Mouse (Mus musculus): Measurements from ENCODE around the gene Lrwd1. TPM values are rescaled to one million over a fixed set of nuclear protein-coding genes. Genes with fewer than 3 reads are reported as not detected.

The Lrwd1 gene
- polyA plus RNA-seq, 1 experiment: 30.5 TPM

DNA sequence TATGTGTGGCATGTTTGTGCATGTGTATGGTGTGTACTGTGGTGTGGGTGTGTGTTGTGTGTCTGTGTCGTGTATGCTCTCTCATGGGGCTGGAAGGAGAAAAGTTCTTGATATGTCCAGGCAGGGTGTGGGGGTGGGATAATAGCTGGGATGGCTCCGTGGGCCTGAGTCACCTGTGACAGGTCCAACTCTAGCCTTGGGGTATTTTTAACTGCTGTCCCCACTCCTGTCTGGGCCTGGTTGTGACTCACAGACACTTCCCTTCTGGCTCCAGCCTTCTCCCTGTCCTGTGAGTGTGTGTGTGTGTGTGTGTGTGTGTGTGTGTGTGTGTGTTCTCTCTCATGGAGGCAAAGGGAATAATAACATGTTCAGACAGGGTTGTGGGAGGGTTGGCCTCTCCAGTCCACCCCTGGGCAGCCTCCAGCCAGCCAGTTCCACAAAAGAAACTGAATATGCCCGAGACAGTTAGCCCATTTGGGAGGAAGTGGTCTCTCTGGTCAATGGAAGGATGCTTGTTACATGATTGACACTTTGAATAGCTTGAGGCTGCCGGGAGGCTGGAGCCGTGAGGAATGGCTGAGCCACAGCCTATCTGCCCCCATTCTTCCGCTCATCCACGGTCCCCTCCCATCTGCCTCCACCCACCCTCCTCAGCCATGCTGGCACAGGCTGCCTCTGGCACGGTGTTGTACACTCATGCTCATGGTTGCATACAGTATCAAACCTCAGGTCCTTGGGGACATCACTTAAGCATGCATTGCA is 41.4 kb downstream of the Lrwd1 start:
- Histone ChIP-seq H3K4me1 (ENCODE audit: control insufficient read depth, insufficient read depth, low read length) (peaks cover 16% of the 10 kb centered on the region), H3K27ac (ENCODE audit: insufficient read depth, low read depth, low read length) (no peak overlapping the region), H3K4me3 (ENCODE audit: insufficient read depth, low read length) (no peak overlapping the region)
- no peak for TF ChIP-seq CTCF (IDR thresholded peaks at IDR 0.05; ENCODE audit: low read depth, low read length)

DNA sequence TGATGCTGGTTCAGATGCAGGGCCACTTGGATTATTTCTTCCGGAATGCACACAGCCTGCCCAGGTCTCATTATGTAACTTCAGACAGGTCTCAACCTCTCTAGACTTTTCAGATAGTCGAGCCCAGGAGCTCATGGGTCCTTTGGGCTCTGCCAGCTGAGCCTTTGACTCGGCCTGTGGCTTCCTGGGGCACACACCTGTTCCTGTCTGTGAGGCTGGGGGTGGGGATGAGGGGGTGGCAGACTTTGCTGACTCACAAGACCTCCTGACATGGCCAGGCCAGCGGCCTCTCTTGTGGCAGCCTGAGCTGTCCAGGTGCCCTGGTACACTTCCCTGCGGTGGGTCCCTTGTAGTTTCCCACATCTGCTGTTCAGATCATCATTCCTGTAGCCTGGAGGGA is 43.9 kb downstream of the Lrwd1 start:
- Histone ChIP-seq H3K4me1 (ENCODE audit: control insufficient read depth, insufficient read depth, low read length) (peaks cover 35% of the 10 kb centered on the region), H3K27ac (ENCODE audit: insufficient read depth, low read depth, low read length) (no peak overlapping the region), H3K4me3 (ENCODE audit: insufficient read depth, low read length) (no peak overlapping the region)
- TF ChIP-seq POLR2A (IDR thresholded peaks at IDR 0.05; ENCODE audit: borderline replicate concordance, low read depth, low read length) (no peak), CTCF (IDR thresholded peaks at IDR 0.05; ENCODE audit: low read depth, low read length) (no peak)

DNA sequence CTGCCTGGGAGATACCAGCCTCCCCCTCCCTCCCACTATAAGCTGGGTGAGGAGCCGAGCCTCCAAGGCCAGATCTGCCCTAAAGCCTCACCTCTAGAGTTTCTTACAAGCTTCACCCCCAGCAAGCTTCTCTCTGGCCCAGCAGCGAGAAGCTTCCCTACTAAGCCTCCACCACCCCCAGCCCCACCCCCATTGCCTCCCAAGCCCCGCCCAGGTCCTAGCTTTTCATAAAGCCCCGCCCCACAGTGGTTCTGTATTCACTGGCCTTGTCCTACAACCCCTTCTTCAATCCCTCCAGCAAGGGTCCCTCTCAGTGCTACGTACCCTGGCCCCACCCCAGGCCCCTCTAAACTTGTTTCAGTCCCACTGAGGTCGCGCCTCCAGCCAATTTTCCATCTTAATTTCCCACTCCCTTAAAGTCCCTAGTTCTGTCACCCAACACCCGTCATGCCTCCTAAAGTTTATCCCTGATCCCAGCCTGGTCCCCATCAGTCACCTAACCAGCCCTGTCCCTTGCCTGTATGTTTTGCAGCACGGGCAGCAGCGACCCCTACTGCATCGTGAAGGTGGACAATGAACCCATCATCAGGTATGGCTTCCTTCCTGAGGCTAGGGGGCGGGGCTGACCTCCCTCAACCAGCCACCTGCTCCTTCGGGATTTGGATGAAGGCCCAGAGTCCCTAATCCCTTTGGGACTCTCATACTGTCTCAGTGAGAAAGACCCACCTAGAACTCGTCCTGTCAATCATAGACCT is 46.9 kb downstream of the Lrwd1 start:
- peaks cover 43% of the 10 kb centered on the region for H3K4me1 ChIP-seq (ENCODE audit: control insufficient read depth, insufficient read depth, low read length)
- TF ChIP-seq CTCF (IDR thresholded peaks at IDR 0.05; ENCODE audit: low read depth, low read length) (no peak), POLR2A (IDR thresholded peaks at IDR 0.05; ENCODE audit: borderline replicate concordance, low read depth, low read length) (no peak)
- H3K4me3 ChIP-seq (ENCODE audit: insufficient read depth, low read length): no peak overlapping the region

DNA sequence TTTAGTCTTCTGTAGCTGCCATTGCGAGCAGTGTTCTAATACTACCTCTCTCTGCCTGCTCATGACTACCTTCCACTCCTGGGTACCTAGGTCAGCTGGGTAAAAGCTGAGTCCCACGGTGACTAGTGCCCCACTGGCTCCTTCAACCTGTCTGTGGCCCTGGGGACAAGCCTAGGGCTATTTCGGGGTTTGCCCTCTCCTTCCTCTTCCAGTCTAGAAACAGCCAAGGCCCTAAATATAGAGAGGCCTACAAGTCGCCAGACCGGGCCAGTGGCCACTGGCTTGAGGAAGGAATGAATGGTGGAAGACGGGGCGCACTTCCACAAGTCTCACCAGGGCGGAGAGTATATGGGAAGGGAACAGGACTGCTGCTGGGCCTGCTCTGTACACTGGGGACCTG is 49.6 kb downstream of the Lrwd1 start:
- peak overlapping the region; percentile 95 for H3K27ac ChIP-seq (ENCODE audit: insufficient read depth, low read depth, low read length)
- peaks cover 39% of the 10 kb centered on the region for H3K4me1 ChIP-seq (ENCODE audit: control insufficient read depth, insufficient read depth, low read length)
- H3K4me3 ChIP-seq (ENCODE audit: insufficient read depth, low read length): peak overlapping the region; percentile 92
- TF ChIP-seq CTCF (IDR thresholded peaks at IDR 0.05; ENCODE audit: low read depth, low read length): no peak
- TF ChIP-seq POLR2A (IDR thresholded peaks at IDR 0.05; ENCODE audit: borderline replicate concordance, low read depth, low read length): no peak

More for the DNA sequence above, 46.9 kb downstream of the Lrwd1 start:
- peak overlapping the region; percentile 51 for H3K27ac ChIP-seq (ENCODE audit: insufficient read depth, low read depth, low read length)

DNA sequence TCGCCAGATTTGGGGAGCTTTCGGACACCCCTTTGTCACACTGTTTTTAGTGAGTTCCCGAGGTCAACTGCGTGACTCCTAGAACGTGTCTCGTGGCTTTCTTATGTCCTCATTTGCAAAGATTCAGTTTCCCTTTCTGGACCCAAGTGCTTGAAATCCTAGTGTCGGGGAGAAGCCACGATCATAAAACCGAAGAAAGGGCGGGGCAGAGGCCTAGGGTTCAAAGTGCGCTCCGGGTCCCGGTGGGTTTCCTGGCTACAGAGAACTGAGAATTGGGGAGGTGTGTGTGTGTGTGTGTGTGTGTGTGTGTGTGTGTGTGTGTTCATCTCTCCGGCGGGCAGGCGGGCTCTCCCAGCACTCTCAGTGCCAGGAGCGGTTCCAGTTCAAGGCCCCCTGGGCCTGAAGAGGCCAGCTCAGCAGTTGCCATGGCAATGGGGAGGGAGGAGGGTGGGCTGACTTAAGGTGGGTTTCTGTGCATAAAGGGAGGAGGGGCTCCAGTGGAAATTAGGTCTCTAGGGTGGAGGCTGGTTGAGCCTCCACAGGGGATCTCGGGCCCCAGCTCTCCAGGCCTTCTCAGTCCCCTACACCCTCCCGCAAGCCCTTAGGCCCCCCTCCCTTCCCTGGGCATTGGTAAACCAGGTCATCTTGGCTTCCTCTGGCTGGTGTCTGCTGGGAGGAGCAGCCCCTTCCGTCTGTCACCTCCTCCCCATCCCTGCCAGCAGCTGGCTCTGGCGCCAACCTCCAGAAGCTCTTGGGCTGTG is 50.8 kb downstream of the Lrwd1 start:
- H3K27ac ChIP-seq (ENCODE audit: insufficient read depth, low read depth, low read length): peak overlapping the region; percentile 95
- TF ChIP-seq POLR2A (IDR thresholded peaks at IDR 0.05; ENCODE audit: borderline replicate concordance, low read depth, low read length) (no peak), CTCF (IDR thresholded peaks at IDR 0.05; ENCODE audit: low read depth, low read length) (no peak)
- H3K4me3 ChIP-seq (ENCODE audit: insufficient read depth, low read length): peak overlapping the region; percentile 92
- peaks cover 39% of the 10 kb centered on the region for H3K4me1 ChIP-seq (ENCODE audit: control insufficient read depth, insufficient read depth, low read length)

DNA sequence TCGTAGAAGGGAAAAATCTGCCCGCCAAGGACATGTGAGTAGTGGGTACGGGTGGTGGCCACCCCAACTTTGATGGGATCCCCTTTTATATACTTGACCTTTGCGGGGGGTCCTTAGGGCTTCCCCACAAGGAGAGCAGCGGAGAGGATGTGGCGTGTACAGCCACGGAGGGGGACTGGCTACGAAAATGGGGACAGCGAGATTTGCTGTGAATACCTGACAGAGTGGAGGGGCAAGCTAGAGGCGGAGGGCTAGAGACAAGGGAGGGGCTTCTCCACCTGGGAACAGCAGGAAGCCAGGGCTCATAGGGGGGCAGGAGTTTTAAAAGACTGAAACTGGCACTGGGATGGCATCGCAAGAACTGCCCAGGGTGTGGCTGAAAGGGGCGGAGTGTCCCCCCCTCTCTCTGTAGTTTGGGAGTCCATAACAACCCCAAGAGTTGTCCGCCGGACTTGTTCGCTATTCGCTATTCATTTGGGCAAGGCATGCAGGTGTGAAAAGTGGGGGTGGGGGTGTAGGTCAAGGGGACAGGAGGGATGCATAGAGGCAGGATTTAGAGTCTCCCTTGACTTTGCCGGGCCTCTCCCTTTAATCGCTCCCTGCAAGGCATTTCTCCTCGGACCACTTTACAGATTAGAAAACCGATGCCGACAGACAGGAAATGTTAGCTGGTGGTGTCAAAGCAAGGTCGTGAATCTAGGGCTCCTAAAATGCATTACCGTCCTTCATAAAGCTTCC is 51.6 kb downstream of the Lrwd1 start:
- peak overlapping the region; percentile 92 for H3K4me3 ChIP-seq (ENCODE audit: insufficient read depth, low read length)
- H3K27ac ChIP-seq (ENCODE audit: insufficient read depth, low read depth, low read length): peak overlapping the region; percentile 95
- TF ChIP-seq CTCF (IDR thresholded peaks at IDR 0.05; ENCODE audit: low read depth, low read length) (no peak; the same call in 1 of the 2 replicates), POLR2A (IDR thresholded peaks at IDR 0.05; ENCODE audit: borderline replicate concordance, low read depth, low read length) (no peak)
- peaks cover 36% of the 10 kb centered on the region for H3K4me1 ChIP-seq (ENCODE audit: control insufficient read depth, insufficient read depth, low read length)

DNA sequence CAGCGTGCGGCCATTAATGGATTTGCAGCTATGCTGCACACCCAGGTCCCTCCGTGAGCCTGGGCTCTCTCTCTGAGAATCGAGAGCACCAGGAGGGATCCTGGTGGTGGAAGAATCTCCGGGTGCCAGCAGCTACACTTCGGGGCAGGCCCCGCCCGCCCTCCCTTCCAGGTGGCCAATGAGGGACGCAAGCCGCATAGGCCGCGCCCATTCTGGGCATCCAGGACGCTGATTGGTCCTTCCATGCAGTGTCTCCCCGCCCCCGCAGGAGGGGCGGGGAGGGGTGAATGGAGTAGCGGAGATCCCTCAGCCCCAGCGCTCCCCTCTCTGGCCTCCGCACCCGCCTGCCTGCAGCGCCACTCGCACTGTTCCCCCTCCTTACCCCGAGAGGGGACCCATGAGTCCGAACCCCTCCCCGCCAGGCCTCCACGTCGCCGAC is 52.2 kb downstream of the Lrwd1 start, which contains the start of gene Rasa4:
Gene Rasa4, plus strand, starts transcription at position 248 of the 439 bp plus-strand sequence.
- H3K27ac ChIP-seq (ENCODE audit: insufficient read depth, low read depth, low read length): peak within 1 kb of the TSS; percentile 95
- peak within 1 kb of the TSS; percentile 92 for H3K4me3 ChIP-seq (ENCODE audit: insufficient read depth, low read length)
- H3K4me1 ChIP-seq (ENCODE audit: control insufficient read depth, insufficient read depth, low read length): peaks cover 30% of the 10 kb centered on the region
- TF ChIP-seq POLR2A (IDR thresholded peaks at IDR 0.05; ENCODE audit: borderline replicate concordance, low read depth, low read length): no peak
- no peak for TF ChIP-seq CTCF (IDR thresholded peaks at IDR 0.05; ENCODE audit: low read depth, low read length)

DNA sequence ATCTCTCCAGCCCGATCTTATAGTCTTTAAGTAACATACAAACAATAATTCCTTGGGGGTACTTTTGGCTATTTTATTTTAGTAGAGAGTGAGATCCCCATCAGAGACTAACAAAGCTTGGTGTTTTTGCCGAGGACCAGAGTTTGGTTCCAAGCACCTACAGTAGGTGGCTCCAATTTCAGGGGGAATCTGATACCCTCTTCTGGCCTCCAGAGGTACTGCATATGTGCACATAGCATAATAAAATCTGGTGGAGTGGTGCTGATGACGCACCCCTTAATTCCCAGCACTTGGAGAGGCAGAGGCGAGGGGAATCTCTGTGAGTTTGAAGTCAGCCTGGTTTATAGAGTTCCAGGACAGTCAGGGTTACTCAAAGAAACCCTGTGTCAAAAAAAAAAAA is 53.5 kb downstream of the Lrwd1 start:
- TF ChIP-seq POLR2A (IDR thresholded peaks at IDR 0.05; ENCODE audit: borderline replicate concordance, low read depth, low read length) (no peak), CTCF (IDR thresholded peaks at IDR 0.05; ENCODE audit: low read depth, low read length) (no peak)
- Histone ChIP-seq H3K4me3 (ENCODE audit: insufficient read depth, low read length) (no peak overlapping the region), H3K27ac (ENCODE audit: insufficient read depth, low read depth, low read length) (no peak overlapping the region), H3K4me1 (ENCODE audit: control insufficient read depth, insufficient read depth, low read length) (peaks cover 28% of the 10 kb centered on the region)

DNA sequence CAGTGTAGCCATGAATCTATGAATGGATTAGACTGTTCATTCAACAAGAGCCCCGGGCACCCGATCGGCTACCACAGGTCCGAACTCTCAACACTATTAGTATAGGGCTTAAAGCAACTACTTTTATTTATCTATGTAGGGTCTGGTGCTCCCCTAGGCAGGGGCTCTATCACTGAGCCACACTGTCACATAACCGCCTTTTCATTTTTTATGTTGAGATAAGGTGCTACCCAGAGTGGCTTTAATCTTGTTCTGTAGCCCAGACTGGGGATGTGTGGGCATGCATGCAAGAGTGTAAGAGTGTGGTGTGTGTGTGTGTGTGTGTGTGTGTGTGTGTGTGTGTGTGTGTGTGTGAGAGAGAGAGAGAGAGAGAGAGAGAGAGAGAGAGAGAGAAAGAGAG is 57.7 kb downstream of the Lrwd1 start:
- Histone ChIP-seq H3K4me1 (ENCODE audit: control insufficient read depth, insufficient read depth, low read length) (peaks cover 15% of the 10 kb centered on the region), H3K4me3 (ENCODE audit: insufficient read depth, low read length) (no peak overlapping the region), H3K27ac (ENCODE audit: insufficient read depth, low read depth, low read length) (no peak overlapping the region)
- no peak for TF ChIP-seq POLR2A (IDR thresholded peaks at IDR 0.05; ENCODE audit: borderline replicate concordance, low read depth, low read length)
- no peak for TF ChIP-seq CTCF (IDR thresholded peaks at IDR 0.05; ENCODE audit: low read depth, low read length)

Data from bone marrow macrophage, adult 2 months (primary cell).